8 mouse cellular contexts compared by ENCODE assay signal in the genomic region with DNA sequence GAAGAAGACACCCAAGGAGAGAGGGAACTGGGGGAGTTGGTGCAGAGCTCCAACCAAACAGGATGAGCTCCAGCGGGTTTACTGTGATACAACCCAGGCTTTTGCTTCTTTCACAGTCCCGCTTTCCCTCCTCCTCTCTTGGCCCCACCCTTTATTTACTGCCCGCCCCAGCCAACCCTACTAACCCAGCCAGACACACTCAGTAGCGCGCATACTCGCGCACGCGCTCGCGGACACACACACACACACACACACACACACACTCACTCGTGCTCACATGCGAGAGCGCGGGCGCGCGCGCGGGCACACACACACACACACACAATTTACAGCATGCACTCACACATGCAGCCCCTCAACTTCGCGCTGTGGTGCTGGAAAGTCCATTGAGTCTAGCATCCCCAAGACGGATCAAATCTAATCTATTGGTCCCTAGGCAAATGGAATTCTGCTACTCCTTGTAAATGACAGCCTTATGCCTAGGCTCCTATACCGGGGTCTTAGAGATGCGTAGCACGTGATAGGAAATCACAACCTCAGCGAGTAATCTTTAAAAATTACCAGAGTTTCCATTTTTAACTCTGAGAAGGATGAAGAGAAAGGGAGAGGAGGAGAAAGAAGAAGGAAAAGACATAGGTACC. TPM values are rescaled to one million over a fixed set of nuclear protein-coding genes. Genes with fewer than 3 reads are reported as not detected.
A peak's percentile ranks its signal among the peaks of the same experiment; 100 is the strongest.
DNase-seq lines count a peak whose midpoint lies in the region; ATAC-seq lines count a peak whose summit lies in the region.

A gene (minus strand): TSS at position 134 of the 641 bp plus-strand sequence.

- no peak for DNase-seq in heart, adult 9 months (ENCODE audit: low spot score in 2 of 2)
- DNase-seq in ZHBTc4 (ENCODE audit: low read depth, low spot score) (peak; percentile 31), MN1 (ENCODE audit: low spot score) (no peak)
- DNase-seq in layer of hippocampus, adult 9-11 months = peak; percentile 39
- DNase-seq in spleen, postnatal 14 days (ENCODE audit: low spot score in 2 of 2) = no peak

- H3K4me2 ChIP-seq in heart, embryonic 14.5 days (ENCODE audit: low read length) = peak within 1 kb of the TSS; percentile 76
- peak within 1 kb of the TSS; percentile 96 for H3K4me2 ChIP-seq in forebrain, embryonic 12.5 days
- H3K4me2 ChIP-seq in midbrain, embryonic 13.5 days (replicated peaks) = peak within 1 kb of the TSS; percentile 89

- H3K4me1 ChIP-seq in heart, embryonic 14.5 days (ENCODE audit: control insufficient read depth in 2 of 2, insufficient read depth in 2 of 2, low read length in 2 of 2) = peaks cover 4 to 12% of the 10 kb centered on the region in 2 experiments; a peak in 3 of 4 replicates
- peaks cover 10% of the 10 kb centered on the region for H3K4me1 ChIP-seq in forebrain, embryonic 12.5 days
- peaks cover 10% of the 10 kb centered on the region; the same call in 1 of the 2 replicates for H3K4me1 ChIP-seq in midbrain, embryonic 13.5 days (replicated peaks)

- peak; percentile 59; the same call in 1 of the 2 replicates for ATAC-seq in heart, embryonic 14.5 days (ENCODE audit: insufficient number of reproducible peaks, insufficient read depth, low FRiP score, low read depth)
- peak; percentile 91 for ATAC-seq in forebrain, embryonic 12.5 days (ENCODE audit: low FRiP score)
- peak; percentile 87 for ATAC-seq in midbrain, embryonic 13.5 days

- no peaks in the 10 kb centered on the region for H3K36me3 ChIP-seq in heart, embryonic 14.5 days (ENCODE audit: control insufficient read depth, insufficient read depth, low read length)
- H3K36me3 ChIP-seq in forebrain, embryonic 12.5 days (replicated peaks) = no peaks in the 10 kb centered on the region
- H3K36me3 ChIP-seq in midbrain, embryonic 13.5 days = no peaks in the 10 kb centered on the region

- WGBS in heart, embryonic 14.5 days = 1% methylated on average over 27 of the region's 27 CpGs
- under 1% methylated on average over 24 of the region's 27 CpGs for WGBS in forebrain, embryonic 12.5 days
- 1% methylated on average over 27 of the region's 27 CpGs for WGBS in midbrain, embryonic 13.5 days

- H3K4me3 ChIP-seq in heart, embryonic 14.5 days (ENCODE audit: control insufficient read depth in 1 of 2, insufficient read depth in 1 of 2, low read depth in 1 of 2, low read length in 2 of 2) = peak within 1 kb of the TSS; percentile 40 to 46
- peak within 1 kb of the TSS; percentile 55 for H3K4me3 ChIP-seq in forebrain, embryonic 12.5 days (replicated peaks)
- H3K4me3 ChIP-seq in midbrain, embryonic 13.5 days (replicated peaks) = peak within 1 kb of the TSS; percentile 52

- peaks cover 46% of the 10 kb centered on the region for H3K27me3 ChIP-seq in heart, embryonic 14.5 days (ENCODE audit: control insufficient read depth, insufficient read depth, low read length)
- peaks cover 26% of the 10 kb centered on the region for H3K27me3 ChIP-seq in forebrain, embryonic 12.5 days
- peaks cover 25% of the 10 kb centered on the region for H3K27me3 ChIP-seq in midbrain, embryonic 13.5 days

- H3K9me3 ChIP-seq in heart, embryonic 14.5 days (ENCODE audit: control insufficient read depth, low read length) = no peaks in the 10 kb centered on the region
- no peaks in the 10 kb centered on the region for H3K9me3 ChIP-seq in forebrain, embryonic 12.5 days
- H3K9me3 ChIP-seq in midbrain, embryonic 13.5 days = no peaks in the 10 kb centered on the region

- H3K27ac ChIP-seq in heart, embryonic 14.5 days (replicated peaks in 1 of 2; ENCODE audit: control insufficient read depth in 1 of 2, insufficient read depth in 1 of 2, low read depth in 2 of 2, low read length in 2 of 2) = no peak within 1 kb of the TSS
- 0 out of 2 replicates have a peak within 1 kb of the TSS, but pooled peaks have one; percentile 31 for H3K27ac ChIP-seq in forebrain, embryonic 12.5 days
- H3K27ac ChIP-seq in midbrain, embryonic 13.5 days = peak within 1 kb of the TSS; percentile 27; the same call in 1 of the 2 replicates

- H3K9ac ChIP-seq in heart, embryonic 14.5 days (ENCODE audit: low read length) = no peak within 1 kb of the TSS; the same call in 1 of the 2 replicates
- H3K9ac ChIP-seq in forebrain, embryonic 12.5 days = peak within 1 kb of the TSS; percentile 60
- H3K9ac ChIP-seq in midbrain, embryonic 13.5 days (replicated peaks) = peak within 1 kb of the TSS; percentile 70

RNA-seq across cellular contexts. Expression of the gene that starts here (rescaled TPM):
- 0.15 and 0.31 TPM in 2 replicates for polyA plus RNA-seq in heart, embryonic 14.5 days (2014; fragmentation: Nextera tagmentation; extraction: Ambion mirVana)
- 4.1 and 4.2 TPM in 2 replicates for polyA plus RNA-seq in forebrain, embryonic 12.5 days (2016; fragmentation: Nextera tagmentation; extraction: Ambion mirVana)
- polyA plus RNA-seq in midbrain, embryonic 13.5 days (2015; fragmentation: Nextera tagmentation; extraction: Ambion mirVana) = 14.0 and 16.1 TPM in 2 replicates

Comparison
In these comparisons a context has a peak if more than half of its experiments do, and no peak if none do; other contexts are left out.
1. Peak in ATAC-seq, H3K4me3 ChIP-seq and H3K4me2 ChIP-seq in heart, embryonic 14.5 days; RNA of the gene not detected or under 1 TPM.
2. H3K27ac ChIP-seq: peak in forebrain, embryonic 12.5 days (single experiment) and midbrain, embryonic 13.5 days (single experiment); none in heart, embryonic 14.5 days (0 of 2).
3. DNase-seq: peak in ZHBTc4 (single experiment) and layer of hippocampus, adult 9-11 months (single experiment); none in heart, adult 9 months (0 of 2), spleen, postnatal 14 days (0 of 2) and MN1 (single experiment).
4. Peak in every context shown above with its lines, with median percentiles within 50 percentile points of each other: ATAC-seq, H3K4me2 ChIP-seq and H3K4me3 ChIP-seq.